In genomic region chr3:40211793-40212192, GRCm38 (mm10) we compare ENCODE assay signal across 26 mouse cellular contexts.
"Had no signal": no experiment of that assay in that cellular context is flagged by ENCODE, and none has a peak within 500 bp of the region (broad histone marks: within the 10 kb centered on the region; RNA-seq: fewer than 3 reads in every experiment).

No protein-coding gene starts in this region.

- H3K36me3 ChIP-seq: heart, embryonic 13.5 days; hindbrain, embryonic 10.5 days; hindbrain, embryonic 12.5 days; intestine, embryonic 15.5 days; limb, embryonic 12.5 days; liver, embryonic 12.5 days had no signal

- H3K4me3 ChIP-seq: gastrocnemius, adult 2 months; heart, embryonic 13.5 days; hindbrain, embryonic 10.5 days; hindbrain, embryonic 12.5 days; intestine, embryonic 15.5 days; layer of hippocampus, adult 2 months; left cerebral cortex, adult 2 months; limb, embryonic 12.5 days; liver, embryonic 12.5 days had no signal

- H3K27ac ChIP-seq: gastrocnemius, adult 2 months; heart, embryonic 13.5 days; hindbrain, embryonic 10.5 days; hindbrain, embryonic 12.5 days; hindbrain, embryonic 14.5 days; intestine, embryonic 15.5 days; layer of hippocampus, adult 2 months; left cerebral cortex, adult 2 months; limb, embryonic 12.5 days; liver, embryonic 12.5 days; liver, embryonic 14.5 days had no signal

- H3K9me3 ChIP-seq: hindbrain, embryonic 10.5 days; hindbrain, embryonic 12.5 days; intestine, embryonic 15.5 days; limb, embryonic 12.5 days; liver, embryonic 12.5 days had no signal

- H3K4me1 ChIP-seq: hindbrain, embryonic 10.5 days; hindbrain, embryonic 12.5 days; intestine, embryonic 15.5 days; limb, embryonic 12.5 days; liver, embryonic 12.5 days had no signal

- DNase-seq: gastrocnemius, adult 2 months; gastrocnemius, postnatal 10 days; gastrocnemius, postnatal 25 days; heart, adult 18-20 months; heart, postnatal 14 days; heart, postnatal 36 days; kidney, adult 18-20 months; kidney, adult 8-10 months; kidney, postnatal 10 days; kidney, postnatal 25 days; kidney, postnatal 4 days; left cerebral cortex, postnatal 4 days had no signal

- H3K27me3 ChIP-seq: heart, embryonic 13.5 days; hindbrain, embryonic 12.5 days; intestine, embryonic 15.5 days; limb, embryonic 12.5 days; liver, embryonic 12.5 days had no signal

- ATAC-seq: hindbrain, embryonic 16.5 days; inflammation-experienced regulatory T-cells, adult 6 months; intestine, embryonic 15.5 days; intestine, postnatal 0 days; liver, embryonic 12.5 days had no signal

- H3K4me2 ChIP-seq: heart, embryonic 11.5 days; heart, embryonic 13.5 days; hindbrain, embryonic 12.5 days; hindbrain, embryonic 14.5 days; intestine, embryonic 15.5 days; limb, embryonic 12.5 days; liver, embryonic 12.5 days had no signal

- H3K9ac ChIP-seq: heart, embryonic 13.5 days; hindbrain, embryonic 12.5 days; hindbrain, embryonic 14.5 days; intestine, embryonic 15.5 days; limb, embryonic 12.5 days; liver, embryonic 12.5 days; liver, embryonic 14.5 days had no signal
